Mouse (Mus musculus): Measurements from ENCODE around the gene Wdr78. TPM values are rescaled to one million over a fixed set of nuclear protein-coding genes. Genes with fewer than 3 reads are reported as not detected.

The Wdr78 gene
- polyA plus RNA-seq (2012; ENCODE audit: low replicate concordance), result 1.2 and 2.1 TPM in 2 replicates

GRCm38 (mm10) chr4:103114184-103115111 lies at the start of gene Wdr78, which contains the start of gene Mier1:
Wdr78 (minus strand) TSS chr4:103114555.
Mier1 (plus strand) TSS chr4:103114390.

GRCm38 (mm10) chr4:103026621-103027020 lies 87.7 kb downstream of the Wdr78 start, which contains the start of gene Insl5:
Insl5 (minus strand) TSS chr4:103026842.

Other genes starting within 250 kb of the Wdr78 start
- not detected in 2 replicates for gene Tctex1d1, start 135.9 kb downstream of the Wdr78 start, polyA plus RNA-seq (2012; ENCODE audit: low replicate concordance)
- gene Insl5, start 87.7 kb downstream of the Wdr78 start, polyA plus RNA-seq (2012; ENCODE audit: low replicate concordance), result not detected in 2 replicates
- 15.8 and 30.3 TPM in 2 replicates for gene Mier1, start 165 bp downstream of the Wdr78 start, polyA plus RNA-seq (2012; ENCODE audit: low replicate concordance)
- 1.7 and 2.6 TPM in 2 replicates for gene Slc35d1, start 100.6 kb upstream of the Wdr78 start, polyA plus RNA-seq (2012; ENCODE audit: low replicate concordance)
- not detected in 2 replicates for gene 4921539E11Rik, start 176.3 kb upstream of the Wdr78 start, polyA plus RNA-seq (2012; ENCODE audit: low replicate concordance)
- 0.78 and 1.1 TPM in 2 replicates for gene Oma1, start 199.3 kb upstream of the Wdr78 start, polyA plus RNA-seq (2012; ENCODE audit: low replicate concordance)